Mouse (Mus musculus): ENCODE data around the gene Ssxb9. TPM values are rescaled to one million over a fixed set of nuclear protein-coding genes. Genes with fewer than 3 reads are reported as not detected.
"Not testable (repeated sequence)": the region's sequence is repeated elsewhere in the genome, so short reads cannot be mapped to it uniquely, and the experiment has no call there.

Ssxb9 gene
- total RNA-seq (2021), result not detected

GRCm38 (mm10) chrX:8366678-8367077 lies at the start of gene Ssxb9:
Ssxb9 (plus strand) TSS chrX:8366978.
- intact Hi-C loops (cut with DNase I); DNase-seq (ENCODE audit: low spot score in 2 of 2): not testable (repeated sequence)

- intact Hi-C loops (cut with DNase I), result no loop called here
- no peak for DNase-seq (ENCODE audit: low spot score in 2 of 2)
Observed at GRCm38 (mm10) chrX:8327124-8327523, 39.7 kb upstream of the Ssxb9 start, which contains the start of gene Ssxb10. Ssxb10 (plus strand) TSS chrX:8327424.

GRCm38 (mm10) chrX:8413005-8413404 lies 46.2 kb downstream of the Ssxb9 start, which contains the start of gene Ssxb1:
Ssxb1 (plus strand) TSS chrX:8413305.
- intact Hi-C loops (cut with DNase I); DNase-seq (ENCODE audit: low spot score in 2 of 2): not testable (repeated sequence)

Other genes with a start within 250 kb of the Ssxb9 start
- 100 to 1,000 TPM; 189 to 222 TPM for gene Wdr13, start 234.1 kb upstream of the Ssxb9 start, total RNA-seq (2021)
- gene Rbm3, start 221.1 kb upstream of the Ssxb9 start, total RNA-seq (2021), result 100 to 1,000 TPM in 1 of 2 experiments, 10 to 100 TPM in 1; 97.4 to 123 TPM
- 10 to 100 TPM; 15.8 to 16.6 TPM for gene Tbc1d25, start 190.8 kb upstream of the Ssxb9 start, total RNA-seq (2021)
- gene Ebp, start 173.5 kb upstream of the Ssxb9 start, total RNA-seq (2021), result 10 to 100 TPM; 35.6 to 41.4 TPM
- gene Porcn, start 160.5 kb upstream of the Ssxb9 start, total RNA-seq (2021), result 10 to 100 TPM; 74.0 to 75.2 TPM
- gene Ftsj1, start 114.6 kb upstream of the Ssxb9 start, total RNA-seq (2021), result 10 to 100 TPM; 20.2 to 25.9 TPM
- gene Slc38a5, start 95.8 kb upstream of the Ssxb9 start, total RNA-seq (2021), result 1 to 10 TPM; 7.3 to 9.0 TPM
- not detected for gene Ssxb10, start 39.6 kb upstream of the Ssxb9 start, total RNA-seq (2021)
- gene Ssxb1, start 46.3 kb downstream of the Ssxb9 start, total RNA-seq (2021), result not detected
- not detected for gene Ssxb2, start 94.7 kb downstream of the Ssxb9 start, total RNA-seq (2021)
- not detected for gene Gm14459, start 158.0 kb downstream of the Ssxb9 start, total RNA-seq (2021)
- not detected for gene Ssxb6, start 181.3 kb downstream of the Ssxb9 start, total RNA-seq (2021)
- gene Ssxb3, start 224.8 kb downstream of the Ssxb9 start, total RNA-seq (2021), result not detected

Data from left cerebral cortex, postnatal 25 days (tissue).